Mouse (Mus musculus) heart, embryonic 13.5 days (tissue): Measurements from ENCODE around the gene Micall1. TPM values are rescaled to one million over a fixed set of nuclear protein-coding genes. Genes with fewer than 3 reads are reported as not detected.

ENCODE experiments used
- ATAC-seq: fragments of 200-750 bp; cut with Nextera tagmentation; 2 replicates; pipeline ENCODE4 v1.8.0; 2017; ENCODE audit warnings: moderate TSS enrichment; ENCODE audit not compliant: insufficient number of reproducible peaks, low FRiP score, low TSS enrichment; ENCODE audit errors: extremely low read depth
- H3K27ac ChIP-seq: fragments of 300-500 bp; sonication (generic); replicated peaks from 2 replicates; pipeline ENCODE4 v1.5.1; 2015; ENCODE audit warnings: moderate library complexity, mild to moderate bottlenecking, inconsistent platforms
- H3K27me3 ChIP-seq: fragments of 300-500 bp; sonication (generic); replicated peaks from 2 replicates; pipeline ENCODE4 v1.6.1; 2015; ENCODE audit warnings: mild to moderate bottlenecking, inconsistent platforms
- H3K36me3 ChIP-seq: fragments of 300-500 bp; sonication (generic); 2 replicates; pipeline ENCODE4 v1.6.1; 2015; ENCODE audit warnings: mild to moderate bottlenecking, inconsistent platforms
- H3K4me1 ChIP-seq: fragments of 300-500 bp; sonication (generic); 2 replicates; pipeline ENCODE4 v1.6.1; 2015; ENCODE audit warnings: inconsistent platforms
- H3K4me2 ChIP-seq: fragments of 300-500 bp; sonication (generic); 2 replicates; pipeline ENCODE4 v1.6.1; 2015; ENCODE audit warnings: inconsistent platforms, mild to moderate bottlenecking, moderate library complexity
- H3K4me3 ChIP-seq: fragments of 300-500 bp; sonication (generic); 2 replicates; pipeline ENCODE4 v1.5.1; 2015; ENCODE audit warnings: moderate library complexity, mild to moderate bottlenecking, inconsistent platforms
- H3K9ac ChIP-seq: fragments of 300-500 bp; sonication (generic); 2 replicates; pipeline ENCODE4 v1.6.1; 2015; ENCODE audit warnings: inconsistent platforms, mild to moderate bottlenecking, moderate library complexity
- H3K9me3 ChIP-seq: fragments of 300-500 bp; sonication (generic); 2 replicates; pipeline ENCODE4 v1.6.1; 2016; ENCODE audit warnings: inconsistent platforms
- WGBS: fragments of 180-500 bp; shearing (Covaris S2); methylation state at CpG from one replicate; pipeline ENCODE4 v1.1.7; 2015; ENCODE audit warnings: mixed read lengths; 5-methylcytosine and 5-hydroxymethylcytosine counted together
- polyA plus RNA-seq: library from polyadenylated mRNA; unstranded; fragments of >200 nt; fragmentation: Nextera tagmentation; extraction: Ambion mirVana; gene quantifications from 2 replicates; pipeline ENCODE4 v1.2.1, GENCODE M21; 2015

Micall1 gene
- polyA plus RNA-seq, 1 experiment from 2014 or later = 15.6 TPM

- Histone ChIP-seq H3K36me3 (peaks cover 89% of the 10 kb centered on the region), H3K27ac (peak overlapping the region; percentile 20; the same call in 1 of the 2 replicates), H3K27me3 (no peaks in the 10 kb centered on the region), H3K4me1 (peaks cover 42% of the 10 kb centered on the region), H3K9me3 (no peaks in the 10 kb centered on the region), H3K9ac (peak overlapping the region; percentile 28; the same call in 1 of the 2 replicates), H3K4me3 (no peak overlapping the region), H3K4me2 (no peak overlapping the region)
- no peak for ATAC-seq
- 49% methylated on average over 5 of the region's 5 CpGs for WGBS
Observed at GRCm38 (mm10) chr15:79115276-79115675, 6.6 kb downstream of the Micall1 start.

DNA sequence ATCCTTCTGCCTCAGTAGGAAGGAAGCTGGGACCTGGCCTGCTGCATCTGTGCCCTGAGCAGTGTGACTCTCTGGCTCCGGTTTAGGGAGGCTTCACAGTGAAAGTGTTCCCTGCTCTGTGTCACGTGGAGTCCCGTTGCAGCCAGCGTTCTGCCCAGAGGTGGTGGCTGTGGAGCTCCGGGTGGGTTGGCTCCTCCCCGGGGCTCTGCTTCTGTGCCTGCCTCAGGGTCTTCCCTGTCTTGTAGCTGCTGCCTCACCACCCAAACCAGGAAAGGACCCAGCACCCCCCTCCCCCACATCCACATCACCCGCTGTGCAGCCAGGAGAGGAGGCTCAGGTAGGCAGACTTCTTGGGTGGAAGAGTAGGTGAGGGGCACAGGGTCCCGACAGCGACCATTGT is 10.8 kb downstream of the Micall1 start:
- WGBS = 65% methylated on average over 9 of the region's 9 CpGs

DNA sequence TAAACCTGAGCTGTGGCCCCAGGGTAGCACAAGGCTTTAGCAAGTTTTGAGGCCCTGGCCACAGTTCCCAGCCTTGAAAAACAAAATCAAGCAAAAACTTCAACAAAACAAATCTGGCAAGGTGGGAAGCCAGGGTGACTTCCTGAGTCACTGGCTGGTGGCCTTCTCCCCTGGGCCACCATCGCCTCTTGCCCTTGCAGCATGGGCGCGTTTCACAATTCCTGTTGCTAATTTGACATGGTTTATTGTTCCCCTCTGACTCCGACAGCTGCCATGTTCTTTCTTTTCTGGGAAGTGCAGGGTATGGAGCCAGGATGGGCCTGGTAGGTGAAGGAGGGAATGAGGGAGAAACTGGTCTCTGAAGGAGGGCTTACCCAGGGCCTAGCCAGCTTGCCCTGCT is 13.4 kb downstream of the Micall1 start:
- Histone ChIP-seq H3K9ac (peak overlapping the region; percentile 69; the same call in 1 of the 2 replicates), H3K4me1 (peaks cover 28% of the 10 kb centered on the region), H3K36me3 (peaks cover 99% of the 10 kb centered on the region), H3K9me3 (no peaks in the 10 kb centered on the region), H3K4me2 (no peak overlapping the region), H3K27me3 (no peaks in the 10 kb centered on the region), H3K4me3 (no peak overlapping the region), H3K27ac (peak overlapping the region; percentile 91)
- no peak for ATAC-seq
- WGBS = 87% methylated on average over 4 of the region's 4 CpGs

More for the DNA sequence above, 10.8 kb downstream of the Micall1 start:
- Histone ChIP-seq H3K4me1 (peaks cover 37% of the 10 kb centered on the region), H3K4me2 (no peak overlapping the region), H3K36me3 (peaks cover 99% of the 10 kb centered on the region), H3K27ac (no peak overlapping the region), H3K9me3 (no peaks in the 10 kb centered on the region), H3K4me3 (no peak overlapping the region), H3K27me3 (no peaks in the 10 kb centered on the region), H3K9ac (no peak overlapping the region)
- ATAC-seq = no peak

DNA sequence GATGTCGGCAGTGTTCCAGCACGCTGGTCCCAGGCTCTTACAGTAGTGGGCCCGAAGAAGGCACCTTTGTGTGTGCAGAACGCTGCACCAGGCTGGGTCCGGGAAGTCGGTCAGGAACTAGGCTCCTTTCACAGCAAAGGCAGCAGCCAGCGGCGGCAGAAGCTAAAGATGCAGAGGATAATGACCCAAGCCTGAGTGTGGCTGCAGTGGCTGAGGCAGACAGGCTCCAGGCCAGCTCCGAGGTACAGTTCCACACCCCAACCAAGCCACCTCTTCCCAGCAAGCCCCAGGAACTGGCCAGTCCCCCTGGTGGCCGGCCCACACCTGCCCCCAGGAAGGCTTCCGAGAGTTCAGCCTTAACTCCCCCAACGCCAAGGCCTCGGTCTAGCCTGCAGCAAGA is 13.8 kb downstream of the Micall1 start:
- Histone ChIP-seq H3K27ac (peak overlapping the region; percentile 91), H3K4me1 (peaks cover 28% of the 10 kb centered on the region), H3K4me3 (no peak overlapping the region), H3K9ac (peak overlapping the region; percentile 69; the same call in 1 of the 2 replicates), H3K27me3 (no peaks in the 10 kb centered on the region), H3K9me3 (no peaks in the 10 kb centered on the region), H3K4me2 (no peak overlapping the region), H3K36me3 (peaks cover 99% of the 10 kb centered on the region)
- WGBS = 77% methylated on average over 13 of the region's 13 CpGs
- no peak for ATAC-seq

DNA sequence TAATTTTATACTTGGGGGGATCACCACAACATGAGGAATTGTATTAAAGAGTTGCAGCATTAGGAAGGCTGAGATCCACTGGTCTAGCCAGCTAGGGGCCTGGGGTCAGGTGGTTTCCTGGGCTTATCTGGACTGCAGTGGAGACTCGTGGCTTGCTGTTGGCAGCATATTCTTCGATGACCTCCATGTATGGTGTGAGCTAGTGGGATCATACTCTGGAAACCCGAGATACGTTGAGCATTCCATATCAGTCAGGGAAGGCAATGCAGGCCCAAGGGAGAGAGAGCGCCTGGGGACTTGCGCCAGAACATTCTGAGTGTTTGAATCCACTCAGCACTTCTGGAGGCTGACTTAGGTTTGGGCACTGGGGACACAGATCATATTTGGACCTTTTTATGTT is 15.1 kb downstream of the Micall1 start:
- Histone ChIP-seq H3K27me3 (no peaks in the 10 kb centered on the region), H3K4me2 (no peak overlapping the region), H3K4me3 (no peak overlapping the region), H3K9me3 (no peaks in the 10 kb centered on the region), H3K4me1 (peaks cover 28% of the 10 kb centered on the region), H3K36me3 (peaks cover 99% of the 10 kb centered on the region), H3K9ac (peak overlapping the region; percentile 69), H3K27ac (peak overlapping the region; percentile 91)
- peak; percentile 34; the same call in 1 of the 2 replicates for ATAC-seq
- WGBS = 27% methylated on average over 6 of the region's 6 CpGs

- Histone ChIP-seq H3K9me3 (no peaks in the 10 kb centered on the region), H3K4me2 (no peak overlapping the region), H3K36me3 (peaks cover 98% of the 10 kb centered on the region), H3K4me1 (peaks cover 28% of the 10 kb centered on the region), H3K27me3 (no peaks in the 10 kb centered on the region), H3K4me3 (no peak overlapping the region), H3K9ac (peak overlapping the region; percentile 69), H3K27ac (peak overlapping the region; percentile 91)
- WGBS = 77% methylated on average over 10 of the region's 10 CpGs
- no peak for ATAC-seq
Observed at GRCm38 (mm10) chr15:79124331-79124875, 15.7 kb downstream of the Micall1 start.

DNA sequence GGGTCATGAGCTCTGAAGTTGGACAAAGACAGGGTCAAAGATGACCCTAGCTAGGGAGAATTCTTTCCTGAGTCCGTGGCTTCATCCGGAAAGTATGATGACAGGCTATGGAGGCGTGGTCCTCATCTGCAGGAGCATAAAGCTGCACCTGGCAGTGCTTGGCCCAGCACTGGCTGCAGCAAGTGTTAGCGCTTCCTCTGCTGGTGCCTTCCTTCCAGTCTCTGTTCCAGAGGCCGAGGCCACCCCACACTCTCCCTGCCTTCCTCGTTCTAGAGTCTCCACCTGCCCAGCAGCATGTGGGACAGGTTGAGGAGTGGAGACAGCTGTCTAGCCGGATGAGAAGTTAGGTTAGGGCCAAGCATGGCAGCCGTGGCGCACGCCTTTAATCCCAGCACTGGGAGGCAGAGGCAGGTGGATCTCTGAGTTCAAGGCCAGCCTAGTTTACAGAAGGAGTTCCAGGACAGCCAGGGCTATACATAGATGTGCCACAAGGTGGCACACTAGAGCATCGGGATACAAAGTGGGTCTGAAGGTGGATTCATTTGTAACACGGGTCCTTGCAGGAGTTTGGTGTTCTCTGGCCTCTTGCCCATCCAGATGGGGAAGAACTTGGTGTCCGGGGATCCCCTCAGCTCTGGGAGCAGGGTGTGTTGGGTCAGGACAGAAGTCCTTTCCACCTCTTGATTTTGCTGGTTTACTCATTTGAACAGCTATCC is 17.7 kb downstream of the Micall1 start:
- no peak overlapping the region for H3K4me3 ChIP-seq
- H3K36me3 ChIP-seq = peaks cover 98% of the 10 kb centered on the region
- no peak overlapping the region for H3K27ac ChIP-seq
- peaks cover 39% of the 10 kb centered on the region for H3K4me1 ChIP-seq
- H3K4me2 ChIP-seq = no peak overlapping the region
- WGBS = 74% methylated on average over 13 of the region's 13 CpGs
- no peaks in the 10 kb centered on the region for H3K9me3 ChIP-seq
- H3K9ac ChIP-seq = no peak overlapping the region
- no peaks in the 10 kb centered on the region for H3K27me3 ChIP-seq
- no peak for ATAC-seq

DNA sequence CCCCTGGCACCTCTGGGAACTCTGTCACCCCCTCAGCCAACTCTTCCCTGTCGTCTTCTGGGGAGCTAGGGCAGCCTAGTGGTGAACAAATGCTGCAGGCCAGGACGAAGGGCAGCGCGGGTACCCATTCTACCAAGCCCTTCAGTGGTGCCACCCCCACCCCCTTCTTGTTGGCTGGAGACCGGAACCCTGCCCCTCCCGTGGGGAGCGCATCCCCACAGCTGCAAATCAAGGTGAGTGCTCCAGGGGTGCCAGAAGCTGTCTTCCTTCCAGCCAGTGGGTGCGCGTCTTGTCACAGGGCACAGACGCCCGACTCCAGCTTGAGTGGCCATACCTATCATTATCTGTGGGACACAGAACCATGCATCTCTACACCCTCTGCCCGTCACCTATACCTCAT is 18.4 kb downstream of the Micall1 start:
- no peak overlapping the region for H3K27ac ChIP-seq
- H3K4me2 ChIP-seq = no peak overlapping the region
- no peak overlapping the region for H3K9ac ChIP-seq
- H3K4me1 ChIP-seq = peaks cover 39% of the 10 kb centered on the region
- 89% methylated on average over 12 of the region's 12 CpGs for WGBS
- H3K4me3 ChIP-seq = no peak overlapping the region
- H3K27me3 ChIP-seq = no peaks in the 10 kb centered on the region
- ATAC-seq = no peak
- peaks cover 98% of the 10 kb centered on the region for H3K36me3 ChIP-seq
- no peaks in the 10 kb centered on the region for H3K9me3 ChIP-seq

DNA sequence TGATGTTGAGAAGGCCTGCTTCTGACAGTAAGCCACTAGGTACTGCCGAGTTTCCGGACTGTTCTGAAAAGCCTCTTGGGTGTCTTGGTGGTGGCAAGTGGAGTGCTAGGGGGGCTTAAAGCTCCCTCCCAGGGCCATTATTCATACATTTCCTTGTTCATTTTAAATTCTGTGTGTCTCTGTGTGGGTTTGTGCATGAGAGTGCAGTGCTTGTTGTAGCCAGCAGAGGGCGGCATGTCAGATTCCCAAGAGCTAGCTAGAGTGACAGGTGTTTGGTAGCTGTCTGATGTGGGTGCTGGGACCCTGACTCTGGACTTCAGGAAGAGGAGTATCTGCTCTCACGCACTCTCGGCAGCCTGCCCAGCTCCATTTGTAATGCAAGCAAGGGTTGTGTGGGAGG is 19.5 kb downstream of the Micall1 start:
- no peak overlapping the region for H3K9ac ChIP-seq
- no peak overlapping the region for H3K4me2 ChIP-seq
- H3K4me3 ChIP-seq = no peak overlapping the region
- ATAC-seq = no peak
- peaks cover 29% of the 10 kb centered on the region for H3K4me1 ChIP-seq
- WGBS = 87% methylated on average over 5 of the region's 5 CpGs
- peaks cover 98% of the 10 kb centered on the region for H3K36me3 ChIP-seq
- H3K9me3 ChIP-seq = no peaks in the 10 kb centered on the region
- no peaks in the 10 kb centered on the region for H3K27me3 ChIP-seq
- H3K27ac ChIP-seq = no peak overlapping the region

DNA sequence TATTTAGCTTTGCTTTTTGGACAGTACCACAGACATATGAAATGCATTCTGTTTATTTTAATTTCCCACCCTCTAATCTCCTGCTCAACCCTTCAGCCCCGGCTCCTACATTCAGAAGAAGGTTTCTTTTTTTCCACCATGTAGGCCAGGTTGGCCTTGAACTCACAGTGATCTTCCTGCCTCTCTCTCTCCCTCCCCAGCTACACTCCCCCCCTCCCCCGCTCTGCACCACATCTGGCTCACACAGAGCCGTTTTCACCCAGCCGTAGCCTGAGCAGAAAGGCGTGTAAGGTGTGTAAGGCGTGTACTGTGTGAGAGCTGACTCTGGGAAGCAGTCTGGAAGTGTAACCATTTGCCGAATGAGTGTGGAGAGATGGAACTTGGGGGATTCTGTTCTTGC is 20.6 kb downstream of the Micall1 start:
- Histone ChIP-seq H3K27ac (no peak overlapping the region), H3K9ac (no peak overlapping the region), H3K27me3 (no peaks in the 10 kb centered on the region), H3K4me2 (no peak overlapping the region), H3K4me1 (peaks cover 18% of the 10 kb centered on the region), H3K36me3 (peaks cover 99% of the 10 kb centered on the region), H3K9me3 (no peaks in the 10 kb centered on the region), H3K4me3 (no peak overlapping the region)
- no peak for ATAC-seq
- 70% methylated on average over 7 of the region's 7 CpGs for WGBS

DNA sequence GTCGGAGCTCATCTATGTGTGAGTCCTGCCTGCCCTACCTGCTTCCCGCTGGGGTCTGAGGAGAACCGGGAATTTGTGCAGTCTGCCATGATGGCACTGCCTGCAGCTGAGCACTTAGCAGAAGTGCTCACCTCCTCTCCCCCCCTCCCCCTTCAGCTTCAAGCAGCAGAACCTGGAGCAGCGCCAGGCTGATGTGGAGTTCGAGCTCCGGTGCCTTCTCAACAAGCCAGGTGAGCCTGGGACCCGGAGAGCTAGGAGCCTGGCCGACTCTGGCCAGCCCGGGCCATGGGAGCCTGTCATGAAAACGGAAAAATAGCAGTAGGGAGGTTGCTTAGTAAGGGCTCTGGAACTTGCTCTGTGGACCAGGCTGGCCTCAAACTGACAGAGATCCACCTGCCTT is 22.1 kb downstream of the Micall1 start:
- Histone ChIP-seq H3K4me2 (no peak overlapping the region), H3K9me3 (no peaks in the 10 kb centered on the region), H3K4me3 (no peak overlapping the region), H3K27ac (no peak overlapping the region), H3K4me1 (peaks cover 12% of the 10 kb centered on the region), H3K36me3 (peaks cover 92% of the 10 kb centered on the region), H3K27me3 (no peaks in the 10 kb centered on the region), H3K9ac (no peak overlapping the region)
- WGBS = 67% methylated on average over 10 of the region's 10 CpGs
- ATAC-seq = no peak

GRCm38 (mm10) chr15:79131442-79131841 is 22.7 kb downstream of the Micall1 start:
- Histone ChIP-seq H3K9ac (no peak overlapping the region), H3K4me2 (no peak overlapping the region), H3K27me3 (no peaks in the 10 kb centered on the region), H3K4me1 (peaks cover 12% of the 10 kb centered on the region), H3K27ac (no peak overlapping the region), H3K4me3 (no peak overlapping the region), H3K9me3 (no peaks in the 10 kb centered on the region), H3K36me3 (peaks cover 85% of the 10 kb centered on the region)
- ATAC-seq = no peak
- 47% methylated on average over 7 of the region's 7 CpGs for WGBS
